Mouse (Mus musculus) intestine, postnatal 0 days (tissue): ENCODE results near the gene Rfk. TPM values are rescaled to one million over a fixed set of nuclear protein-coding genes. Genes with fewer than 3 reads are reported as not detected.
A peak's percentile ranks its signal among the peaks of the same experiment; 100 is the strongest.

Experiments used
- ATAC-seq: fragments of 200-750 bp; cut with Nextera tagmentation; 2 replicates; pipeline ENCODE4 v1.8.0; 2017; ENCODE audit warnings: mild to moderate bottlenecking, moderate TSS enrichment, moderate library complexity
- H3K27ac ChIP-seq: fragments of 300-500 bp; sonication (generic); 2 replicates; pipeline ENCODE4 v1.5.1; 2014; ENCODE audit warnings: mild to moderate bottlenecking, low read depth, low read length, moderate library complexity
- H3K27me3 ChIP-seq: fragments of 300-500 bp; sonication (generic); replicated peaks from 2 replicates; pipeline ENCODE4 v1.6.1; 2014; ENCODE audit warnings: low read length, mixed read lengths; ENCODE audit not compliant: control insufficient read depth, insufficient read depth
- H3K36me3 ChIP-seq: fragments of 300-500 bp; sonication (generic); 2 replicates; pipeline ENCODE4 v1.6.1; 2014; ENCODE audit warnings: mild to moderate bottlenecking, moderate library complexity; ENCODE audit not compliant: control insufficient read depth, insufficient read depth
- H3K4me1 ChIP-seq: fragments of 300-500 bp; sonication (generic); replicated peaks from 2 replicates; pipeline ENCODE4 v1.6.1; 2014; ENCODE audit warnings: antibody characterized with exemption, low read length, mixed read lengths; ENCODE audit not compliant: control insufficient read depth, insufficient read depth
- H3K4me2 ChIP-seq: fragments of 300-500 bp; sonication (generic); replicated peaks from 2 replicates; pipeline ENCODE4 v1.6.1; 2014; ENCODE audit warnings: low read depth, mild to moderate bottlenecking, moderate library complexity
- H3K4me3 ChIP-seq: fragments of 300-500 bp; sonication (generic); 2 replicates; pipeline ENCODE4 v1.5.1; 2014; ENCODE audit warnings: low read depth, low read length
- H3K9ac ChIP-seq: fragments of 300-500 bp; sonication (generic); 2 replicates; pipeline ENCODE4 v1.6.1; 2014; ENCODE audit warnings: mild to moderate bottlenecking, low read depth, low read length
- H3K9me3 ChIP-seq: fragments of 300-500 bp; sonication (generic); 2 replicates; pipeline ENCODE4 v1.6.1; 2016; ENCODE audit warnings: mixed run types; ENCODE audit not compliant: control insufficient read depth
- CTCF ChIP-seq: sonication (generic); IDR thresholded peaks from 2 replicates; pipeline ENCODE4 v1.5.1; 2016; ENCODE audit warnings: low read depth, mild to moderate bottlenecking, control low read depth, antibody characterized with exemption, moderate library complexity
- WGBS: fragments of 180-500 bp; shearing (Covaris S2); extraction: QIAGEN DNeasy Blood & Tissue Kit; methylation state at CpG from one replicate; pipeline ENCODE4 v1.1.7; 2014; 5-methylcytosine and 5-hydroxymethylcytosine counted together
- polyA plus RNA-seq: library from polyadenylated mRNA; unstranded; fragments of >200 nt; fragmentation: Nextera tagmentation; extraction: Ambion mirVana; gene quantifications from 2 replicates; pipeline ENCODE4 v1.2.1, GENCODE M21; 2015

The Rfk gene
- polyA plus RNA-seq, 1 experiment from 2014 or later: 484 TPM

DNA sequence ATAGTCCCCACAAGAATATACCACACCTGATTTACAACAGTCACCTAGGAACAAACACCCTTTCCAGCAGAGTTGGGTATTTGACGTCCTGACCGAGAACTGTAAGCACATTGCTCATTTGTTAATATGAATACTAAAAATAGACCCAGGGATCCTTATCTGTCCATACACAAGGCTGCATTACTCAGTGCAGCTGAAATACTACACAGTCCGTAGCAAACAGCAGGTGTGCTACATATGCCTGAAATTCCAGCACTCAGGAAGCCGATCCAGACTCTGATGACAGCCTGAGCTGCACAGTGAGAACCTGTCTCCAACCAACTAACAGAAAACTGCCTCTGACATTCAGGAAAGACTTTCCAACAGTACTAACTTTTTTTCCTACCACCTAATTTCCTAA lies 39.0 kb upstream of the Rfk start:
- TF ChIP-seq CTCF: no peak
- Histone ChIP-seq H3K9me3 (no peaks in the 10 kb centered on the region), H3K27ac (no peak overlapping the region), H3K4me3 (no peak overlapping the region), H3K27me3 (0 out of 2 replicates have a peak, but pooled peaks cover 8% of the 10 kb centered on the region), H3K4me1 (no peaks in the 10 kb centered on the region), H3K36me3 (no peaks in the 10 kb centered on the region), H3K4me2 (no peak overlapping the region), H3K9ac (no peak overlapping the region)
- no peak for ATAC-seq
- 44% methylated on average over 4 of the region's 4 CpGs for WGBS

DNA sequence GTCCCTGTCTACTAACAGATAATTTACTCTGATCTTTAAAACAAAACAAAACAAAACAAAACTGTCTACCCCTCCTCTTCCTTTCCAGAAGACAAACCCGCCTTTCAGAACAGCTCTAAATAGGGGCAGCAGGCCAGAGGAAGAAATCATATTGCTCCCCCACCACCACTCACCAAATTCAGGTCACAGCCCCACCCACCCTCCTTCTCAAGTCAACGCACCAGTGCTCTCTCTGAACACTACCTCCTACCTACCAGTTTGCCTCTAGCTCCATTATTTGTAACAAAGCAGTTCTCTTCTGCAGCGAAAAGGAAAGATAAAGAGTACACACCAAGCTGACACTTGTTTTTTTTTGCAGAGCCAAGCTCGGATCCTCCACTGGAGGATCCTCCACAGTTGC lies 38.5 kb upstream of the Rfk start:
- no peaks in the 10 kb centered on the region for H3K36me3 ChIP-seq
- H3K4me3 ChIP-seq: 0 out of 2 replicates have a peak overlapping the region, but pooled peaks have one; percentile 45
- no peaks in the 10 kb centered on the region for H3K4me1 ChIP-seq
- H3K27me3 ChIP-seq: 0 out of 2 replicates have a peak, but pooled peaks cover 8% of the 10 kb centered on the region
- no peaks in the 10 kb centered on the region for H3K9me3 ChIP-seq
- H3K4me2 ChIP-seq: peak overlapping the region; percentile 79
- no peak for TF ChIP-seq CTCF
- WGBS: 42% methylated on average over 4 of the region's 4 CpGs
- H3K9ac ChIP-seq: no peak overlapping the region
- H3K27ac ChIP-seq: no peak overlapping the region
- ATAC-seq: no peak

DNA sequence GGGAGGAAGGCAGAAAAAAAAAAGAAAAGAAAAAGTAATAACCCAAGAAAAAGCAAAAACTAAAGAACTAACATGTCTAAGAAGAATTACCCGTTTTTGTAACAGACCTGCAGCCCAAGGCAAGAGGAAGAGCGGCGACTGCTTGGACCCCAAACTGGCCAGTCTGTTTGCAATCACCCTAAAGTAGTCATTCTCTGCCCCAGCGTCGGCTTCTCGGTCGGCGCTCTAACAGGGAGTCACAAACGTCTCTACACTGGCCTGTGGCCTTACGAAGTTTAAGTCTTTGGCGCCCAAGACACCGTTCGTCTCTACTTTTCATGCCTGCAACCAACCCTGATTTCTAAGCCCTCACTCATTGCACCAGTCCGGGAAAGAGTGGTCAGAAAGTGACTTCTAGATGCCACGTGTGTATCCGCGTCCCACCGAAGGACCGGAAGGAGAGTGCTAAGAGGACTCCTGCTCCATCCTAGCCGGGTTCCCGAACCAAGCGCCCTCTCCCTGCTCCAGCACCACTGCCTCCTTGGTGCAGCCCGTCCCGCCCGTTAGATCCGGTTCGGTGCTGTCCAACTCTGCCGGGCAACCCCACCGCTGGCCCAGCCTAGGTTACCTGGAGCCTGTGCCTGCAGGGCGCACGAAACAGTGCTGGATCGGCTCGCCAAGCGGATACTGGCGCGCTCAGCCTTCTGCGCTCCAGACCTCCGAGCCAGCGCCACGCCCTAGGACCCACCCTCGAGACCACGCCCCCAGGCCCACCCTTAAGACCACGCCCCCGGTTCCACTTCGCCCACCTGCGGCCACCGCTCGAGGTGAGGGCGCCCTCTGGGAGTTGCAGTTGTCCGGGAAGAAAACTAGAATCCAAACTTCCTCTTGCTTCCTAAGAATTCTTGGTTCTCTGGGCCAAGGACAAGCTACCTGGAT lies 37.6 kb upstream of the Rfk start:
- peak overlapping the region; percentile 31; the same call in 1 of the 2 replicates for H3K9ac ChIP-seq

DNA sequence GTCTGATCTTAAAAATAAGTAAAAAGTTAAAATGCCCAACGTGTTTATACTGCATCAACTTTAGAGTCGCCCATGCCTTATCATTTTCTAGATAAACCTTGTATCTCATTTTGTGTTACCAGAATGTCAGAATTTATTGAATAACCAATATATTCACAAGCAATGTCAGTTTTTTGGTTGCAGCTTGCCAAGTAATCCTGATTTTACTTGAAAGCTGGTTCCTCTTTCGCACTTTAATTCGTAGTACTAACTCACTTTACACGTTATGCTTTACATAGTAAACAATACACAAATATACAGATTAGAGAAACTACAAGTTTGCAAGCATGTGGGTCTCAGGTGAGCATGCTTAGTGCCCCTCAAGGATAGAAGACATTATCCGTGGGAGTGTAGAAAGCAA lies 36.9 kb upstream of the Rfk start:
- no peak for TF ChIP-seq CTCF
- H3K4me3 ChIP-seq: no peak overlapping the region

More for the DNA sequence above, 37.6 kb upstream of the Rfk start:
- TF ChIP-seq CTCF: peak; percentile 59
- Histone ChIP-seq H3K4me3 (peak overlapping the region; percentile 45), H3K4me2 (peak overlapping the region; percentile 79), H3K36me3 (no peaks in the 10 kb centered on the region), H3K27me3 (0 out of 2 replicates have a peak, but pooled peaks cover 8% of the 10 kb centered on the region), H3K27ac (no peak overlapping the region), H3K9me3 (no peaks in the 10 kb centered on the region), H3K4me1 (no peaks in the 10 kb centered on the region)
- ATAC-seq: peak; percentile 51; the same call in 1 of the 2 replicates
- WGBS: 2% methylated on average over 50 of the region's 50 CpGs

DNA sequence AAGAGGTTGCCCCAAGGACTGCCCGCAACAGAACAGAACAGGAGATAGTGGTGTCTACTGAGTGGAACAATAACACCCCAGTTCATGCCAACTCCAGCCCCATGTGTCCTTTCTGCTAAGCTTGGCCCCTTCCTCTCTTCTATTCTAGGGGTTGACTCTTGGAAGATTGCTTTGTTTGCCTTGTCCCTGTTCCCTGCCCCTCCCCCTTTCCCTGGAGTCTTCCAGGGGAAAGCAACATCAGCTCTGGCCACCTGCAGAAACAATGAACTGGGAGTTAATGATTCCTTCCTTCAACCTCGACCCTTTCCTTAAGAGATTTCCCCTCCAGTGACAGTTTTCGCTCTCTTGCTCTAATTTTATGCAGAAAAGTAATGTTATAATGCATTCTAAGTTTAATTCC lies 36.5 kb upstream of the Rfk start:
- Histone ChIP-seq H3K4me1 (no peaks in the 10 kb centered on the region), H3K4me3 (no peak overlapping the region), H3K27ac (no peak overlapping the region), H3K9me3 (no peaks in the 10 kb centered on the region), H3K4me2 (no peak overlapping the region), H3K36me3 (no peaks in the 10 kb centered on the region), H3K9ac (no peak overlapping the region), H3K27me3 (0 out of 2 replicates have a peak, but pooled peaks cover 8% of the 10 kb centered on the region)
- no peak for TF ChIP-seq CTCF
- ATAC-seq: no peak
- WGBS: 52% methylated on average over 3 of the region's 3 CpGs

More for the DNA sequence above, 36.9 kb upstream of the Rfk start:
- H3K36me3 ChIP-seq: no peaks in the 10 kb centered on the region
- 61% methylated on average over 6 of the region's 6 CpGs for WGBS
- no peaks in the 10 kb centered on the region for H3K9me3 ChIP-seq
- no peak for ATAC-seq
- no peak overlapping the region for H3K9ac ChIP-seq
- no peak overlapping the region for H3K4me2 ChIP-seq
- no peaks in the 10 kb centered on the region for H3K4me1 ChIP-seq
- H3K27ac ChIP-seq: no peak overlapping the region
- H3K27me3 ChIP-seq: 0 out of 2 replicates have a peak, but pooled peaks cover 8% of the 10 kb centered on the region

DNA sequence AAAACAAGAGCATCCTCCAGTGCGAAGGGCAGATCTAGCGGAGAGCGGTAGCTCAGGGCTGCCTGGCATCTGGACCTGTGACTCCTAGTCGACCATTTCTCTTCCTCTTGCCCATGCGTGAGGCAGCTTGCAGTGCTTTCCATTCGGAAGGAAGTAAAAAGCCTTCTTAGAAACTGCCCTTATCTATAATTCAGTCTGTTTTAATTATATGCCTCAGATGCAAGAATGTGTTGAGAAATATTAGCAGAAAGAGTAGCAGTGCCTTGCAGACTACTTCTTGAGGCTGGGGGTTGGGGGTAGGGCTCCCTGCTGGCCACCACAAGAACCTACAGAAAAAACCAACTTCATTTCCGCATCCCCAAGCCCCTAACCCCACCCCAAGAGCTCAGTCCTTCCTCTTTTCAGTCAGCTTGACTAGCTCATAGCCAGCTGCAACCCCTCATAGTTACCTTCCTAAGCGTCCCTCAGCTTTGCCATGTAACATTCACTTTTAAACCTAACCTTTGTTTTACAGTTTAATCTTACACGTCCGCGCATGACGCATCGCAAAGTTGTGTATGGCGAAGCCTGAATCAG lies 34.4 kb upstream of the Rfk start:
- Histone ChIP-seq H3K4me1 (no peaks in the 10 kb centered on the region), H3K4me2 (no peak overlapping the region), H3K4me3 (no peak overlapping the region), H3K36me3 (no peaks in the 10 kb centered on the region), H3K27me3 (0 out of 2 replicates have a peak, but pooled peaks cover 8% of the 10 kb centered on the region), H3K27ac (no peak overlapping the region), H3K9me3 (no peaks in the 10 kb centered on the region), H3K9ac (no peak overlapping the region)
- no peak for TF ChIP-seq CTCF
- WGBS: 83% methylated on average over 14 of the region's 14 CpGs
- ATAC-seq: no peak
